Mouse (Mus musculus) liver, adult 2 months (tissue): Measurements from ENCODE around the gene Rdh5.

Experiments
- CTCF ChIP-seq: fragments of 200-500 bp; IDR thresholded peaks from 2 replicates; pipeline ENCODE4 v1.5.1; 2011; ENCODE audit warnings: low read depth, low read length, control low read depth
- POLR2A ChIP-seq: fragments of 200-500 bp; IDR thresholded peaks from 2 replicates; pipeline ENCODE4 v1.6.1; 2011; ENCODE audit warnings: low read length, control low read depth; ENCODE audit not compliant: insufficient read depth; ENCODE audit errors: extremely low read depth

- TF ChIP-seq POLR2A, result no peak
- no peak for TF ChIP-seq CTCF
Measured at GRCm38 (mm10) chr10:128920736-128921161, 1.9 kb downstream of the Rdh5 start.
